Mouse (Mus musculus) adrenal gland, postnatal 14 days (tissue): Measurements from ENCODE around the gene Hes5. TPM values are rescaled to one million over a fixed set of nuclear protein-coding genes. Genes with fewer than 3 reads are reported as not detected.

Experiments
- DNase-seq: peaks from one replicate; pipeline ENCODE4 v3.0.0; 2021; ENCODE audit warnings: mixed read lengths
- total RNA-seq: library from RNA; stranded (reverse); gene quantifications from 2 replicates; pipeline ENCODE4 v1.2.3, GENCODE M21; 2021

The Hes5 gene
- total RNA-seq, 1 experiment from 2014 or later: not detected

- no peak for DNase-seq
Observed at GRCm38 (mm10) chr4:154942632-154943322, 17.9 kb upstream of the Hes5 start.

DNA sequence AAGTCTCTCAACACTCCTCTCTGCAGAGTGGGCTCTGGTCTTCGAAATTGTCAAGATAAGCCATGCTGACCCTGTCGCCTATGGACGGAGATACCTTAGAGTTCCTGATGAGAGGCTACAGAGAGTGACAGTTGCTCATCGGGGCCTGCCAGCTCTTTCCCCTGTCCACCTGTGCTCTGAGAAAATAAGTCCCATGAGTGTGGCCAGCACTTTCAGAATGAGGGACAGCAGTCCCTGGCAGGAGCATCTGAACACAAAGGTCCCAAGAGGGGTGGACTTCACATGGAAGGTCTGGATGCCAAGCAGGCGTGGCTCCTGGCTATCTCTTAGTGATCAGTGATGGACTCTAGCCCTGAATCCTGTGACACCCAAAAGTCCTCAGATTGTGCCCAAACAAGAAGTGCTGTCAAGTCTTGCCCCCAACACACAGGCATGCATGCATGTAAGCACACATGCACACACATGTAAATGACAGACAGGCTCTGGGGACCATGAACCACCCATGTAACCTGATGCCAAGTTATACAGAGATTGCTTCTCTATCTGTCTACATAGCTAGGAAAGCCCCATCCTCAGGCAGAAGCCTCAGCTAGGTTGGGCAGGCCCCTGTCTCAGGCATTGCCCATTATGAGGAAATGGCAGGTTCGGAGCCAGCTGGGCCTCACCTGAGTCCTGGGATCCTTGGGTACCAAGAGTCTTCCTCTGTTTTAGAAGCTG lies 17.2 kb upstream of the Hes5 start:
- DNase-seq: no peak

DNA sequence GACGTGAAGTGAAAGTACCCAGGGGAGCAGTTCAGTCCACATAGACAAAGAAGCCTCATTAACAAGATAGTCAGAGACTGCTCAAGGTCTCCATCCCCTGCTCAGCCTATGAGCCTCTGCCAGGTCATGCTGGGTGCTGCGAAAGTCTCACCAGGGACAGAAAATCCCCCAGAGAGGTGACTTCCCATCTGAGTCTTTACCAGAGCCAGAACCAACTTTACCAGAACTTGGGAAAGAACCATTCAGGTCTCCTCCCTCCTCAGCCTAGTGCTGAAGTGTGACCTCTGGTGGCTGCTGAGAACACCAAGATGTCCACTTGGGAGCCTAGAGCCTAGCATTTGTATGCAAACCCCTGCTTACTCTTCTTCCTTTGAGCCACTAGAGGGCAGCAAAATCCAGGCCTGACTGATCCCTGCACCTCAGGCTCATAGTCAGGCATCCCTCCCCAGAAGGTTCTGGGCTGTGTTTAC lies 16.6 kb upstream of the Hes5 start:
- DNase-seq: peak; percentile 89

GRCm38 (mm10) chr4:154946319-154946718 lies 14.4 kb upstream of the Hes5 start:
- DNase-seq: peak; percentile 81

GRCm38 (mm10) chr4:154948066-154948939 lies 12.4 kb upstream of the Hes5 start:
- no peak for DNase-seq

DNA sequence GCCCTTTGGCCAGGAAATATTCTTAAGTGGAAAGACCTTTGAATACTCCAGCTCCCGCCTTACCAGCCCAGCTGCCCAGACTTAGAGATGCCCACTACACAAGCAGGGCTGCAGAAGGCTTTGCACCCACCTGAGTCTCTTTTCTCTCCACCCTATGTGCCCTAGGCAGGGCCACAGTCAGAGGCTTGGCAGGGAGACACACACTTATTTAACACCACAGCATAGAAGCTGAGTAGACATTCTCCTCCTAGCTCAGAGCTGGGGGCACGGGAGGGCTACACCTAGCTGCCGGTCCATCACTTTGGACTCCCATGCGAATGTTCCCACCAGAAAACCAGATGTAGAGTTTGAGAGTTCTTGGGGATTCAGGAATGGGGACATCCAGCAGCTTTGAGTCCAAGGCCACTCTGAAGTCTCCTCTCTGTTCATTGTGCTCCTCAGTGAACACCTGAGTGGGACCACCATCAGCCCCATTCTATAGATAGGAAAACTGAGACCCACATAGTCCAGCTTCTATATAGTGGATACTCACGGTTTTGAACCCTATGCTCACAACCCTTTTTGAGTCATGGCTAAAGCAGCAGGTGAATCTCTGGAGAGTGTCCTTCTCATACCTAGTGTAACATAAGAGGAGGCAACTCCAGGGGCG lies 11.7 kb upstream of the Hes5 start:
- no peak for DNase-seq

DNA sequence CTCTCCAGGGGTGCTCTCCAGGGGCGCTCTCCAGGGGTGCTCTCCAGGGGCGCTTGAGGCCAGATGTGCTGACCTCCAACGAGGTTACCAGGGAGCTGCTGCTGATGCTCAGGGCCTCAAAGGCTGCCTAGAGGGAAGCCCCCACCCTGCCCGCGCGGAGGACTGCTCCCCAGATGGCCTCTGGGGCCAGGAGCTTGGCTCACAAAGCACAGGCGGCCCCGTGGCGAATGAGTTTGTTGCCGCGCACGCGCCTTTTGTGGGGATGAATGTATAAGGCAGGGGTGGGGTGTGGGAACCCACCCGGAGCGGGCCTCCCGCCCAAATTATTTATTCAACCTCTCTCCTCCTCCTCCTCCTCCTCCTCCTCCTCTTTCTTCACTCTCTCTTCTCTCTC lies 11.1 kb upstream of the Hes5 start:
- peak; percentile 3 for DNase-seq

DNA sequence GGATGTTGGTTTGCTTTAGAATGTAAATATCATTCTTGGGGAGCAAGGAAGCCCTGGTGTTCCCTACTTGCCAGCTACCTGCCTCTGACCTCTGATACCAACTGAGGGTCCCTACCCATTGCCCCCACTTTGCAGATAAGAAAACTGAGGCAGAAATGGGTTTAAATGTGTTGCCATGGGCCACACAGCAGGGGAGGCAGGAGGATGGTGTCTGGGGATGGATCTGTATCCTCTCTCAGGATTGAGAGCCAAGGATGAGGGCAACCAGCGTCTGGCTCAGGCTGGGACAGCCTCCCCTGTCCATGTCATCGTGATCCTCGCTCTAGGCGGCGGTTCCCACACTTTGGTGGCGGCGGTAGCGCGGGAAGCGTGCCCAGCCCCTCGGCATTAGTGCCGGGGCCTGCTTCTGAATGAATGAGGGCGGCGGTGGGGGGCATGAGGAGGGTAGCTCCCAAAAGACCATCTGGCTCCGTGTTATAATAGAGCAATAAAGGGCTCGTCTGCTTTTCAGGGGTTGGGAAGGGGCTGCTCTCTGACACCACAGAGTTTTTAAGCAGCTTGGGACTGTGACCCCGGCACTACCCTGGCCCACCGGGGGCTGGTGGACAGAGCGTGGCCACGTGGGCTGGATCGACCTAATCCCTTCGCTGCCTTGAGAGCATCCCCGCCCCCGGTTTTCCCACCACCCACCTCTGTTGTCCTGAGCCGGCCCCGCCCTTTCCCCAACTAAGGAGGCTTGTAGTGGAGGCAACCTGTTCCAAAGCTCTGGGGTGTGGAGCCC lies 8.1 kb upstream of the Hes5 start:
- peak; percentile 2 for DNase-seq

- no peak for DNase-seq
Observed at GRCm38 (mm10) chr4:154956604-154957003, 4.1 kb upstream of the Hes5 start.

DNA sequence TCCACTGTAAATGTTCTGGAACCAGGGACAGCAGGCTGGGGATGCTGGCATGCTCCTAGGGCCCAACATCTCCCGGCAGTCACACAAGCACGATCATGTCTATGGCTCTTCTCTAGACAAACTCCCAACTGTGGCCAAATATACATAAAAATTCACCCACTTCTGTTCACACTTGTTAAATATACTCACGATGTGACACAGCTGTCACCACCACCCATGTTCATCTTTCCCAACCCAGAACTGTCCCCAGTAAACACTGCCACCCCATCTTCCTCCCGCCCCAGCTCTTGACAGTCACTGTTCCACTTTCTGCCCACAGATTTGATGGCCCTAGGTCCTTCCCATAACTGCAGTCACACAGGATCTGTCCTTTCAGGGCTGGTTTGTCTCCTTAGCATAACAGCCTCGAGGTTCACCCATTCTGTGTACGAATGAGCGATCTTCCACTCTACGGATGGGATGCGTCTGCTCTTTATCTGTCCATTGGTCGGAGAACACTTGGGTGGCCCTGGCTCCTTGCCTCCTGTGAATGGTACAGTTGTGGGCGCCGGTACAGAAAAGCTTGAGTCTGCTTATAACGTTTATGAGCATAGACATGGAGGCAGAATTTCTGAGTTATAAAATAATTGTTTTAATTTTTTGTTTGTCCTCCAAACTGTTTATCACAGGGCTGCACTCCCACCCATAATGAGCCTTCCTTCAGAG lies 3.3 kb upstream of the Hes5 start:
- DNase-seq: no peak

GRCm38 (mm10) chr4:154958171-154958570 lies 2.6 kb upstream of the Hes5 start:
- DNase-seq: no peak

DNA sequence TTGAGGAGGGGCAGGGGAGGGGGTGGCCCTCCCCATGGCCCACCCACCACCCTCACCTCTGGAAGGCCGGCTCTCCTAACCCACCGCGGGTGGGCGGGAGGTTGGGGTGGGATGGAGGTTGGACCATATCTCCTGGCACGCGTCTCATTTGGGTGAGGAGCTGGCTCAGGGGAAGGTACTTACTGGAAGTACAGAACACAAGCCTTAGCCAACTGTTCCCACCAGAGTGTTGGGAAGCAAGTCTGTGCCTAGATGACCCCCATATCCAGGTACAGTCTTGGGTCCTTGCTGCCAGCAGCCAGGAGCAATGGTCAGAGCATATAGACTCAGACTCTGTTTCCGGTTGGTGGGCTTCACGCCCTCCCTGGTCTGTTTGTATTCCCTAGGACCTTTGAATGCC lies 2.1 kb upstream of the Hes5 start:
- DNase-seq: no peak

GRCm38 (mm10) chr4:154960021-154960689 lies 568 bp upstream of the Hes5 start:
- no peak for DNase-seq

DNA sequence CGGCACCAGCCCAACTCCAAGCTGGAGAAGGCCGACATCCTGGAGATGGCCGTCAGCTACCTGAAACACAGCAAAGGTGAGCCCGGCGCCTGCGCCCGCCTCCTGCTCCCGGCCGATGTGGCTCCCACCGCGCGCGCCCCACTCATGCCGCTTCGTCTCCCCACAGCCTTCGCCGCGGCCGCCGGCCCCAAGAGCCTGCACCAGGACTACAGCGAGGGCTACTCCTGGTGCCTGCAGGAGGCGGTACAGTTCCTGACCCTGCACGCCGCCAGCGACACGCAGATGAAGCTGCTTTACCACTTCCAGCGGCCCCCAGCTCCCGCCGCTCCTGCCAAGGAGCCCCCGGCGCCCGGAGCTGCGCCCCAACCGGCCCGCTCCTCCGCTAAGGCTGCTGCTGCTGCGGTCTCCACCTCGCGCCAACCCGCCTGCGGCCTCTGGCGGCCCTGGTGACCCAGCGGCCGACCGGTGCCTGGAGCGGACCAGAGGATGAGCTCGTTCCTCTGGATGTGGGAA lies 559 bp downstream of the Hes5 start:
- DNase-seq: peak; percentile 60

- DNase-seq: no peak
Observed at GRCm38 (mm10) chr4:154961911-154962310, 1.2 kb downstream of the Hes5 start.

GRCm38 (mm10) chr4:154962683-154963082 lies 2.0 kb downstream of the Hes5 start:
- DNase-seq: no peak

GRCm38 (mm10) chr4:154963190-154963836 lies 2.6 kb downstream of the Hes5 start:
- no peak for DNase-seq

DNA sequence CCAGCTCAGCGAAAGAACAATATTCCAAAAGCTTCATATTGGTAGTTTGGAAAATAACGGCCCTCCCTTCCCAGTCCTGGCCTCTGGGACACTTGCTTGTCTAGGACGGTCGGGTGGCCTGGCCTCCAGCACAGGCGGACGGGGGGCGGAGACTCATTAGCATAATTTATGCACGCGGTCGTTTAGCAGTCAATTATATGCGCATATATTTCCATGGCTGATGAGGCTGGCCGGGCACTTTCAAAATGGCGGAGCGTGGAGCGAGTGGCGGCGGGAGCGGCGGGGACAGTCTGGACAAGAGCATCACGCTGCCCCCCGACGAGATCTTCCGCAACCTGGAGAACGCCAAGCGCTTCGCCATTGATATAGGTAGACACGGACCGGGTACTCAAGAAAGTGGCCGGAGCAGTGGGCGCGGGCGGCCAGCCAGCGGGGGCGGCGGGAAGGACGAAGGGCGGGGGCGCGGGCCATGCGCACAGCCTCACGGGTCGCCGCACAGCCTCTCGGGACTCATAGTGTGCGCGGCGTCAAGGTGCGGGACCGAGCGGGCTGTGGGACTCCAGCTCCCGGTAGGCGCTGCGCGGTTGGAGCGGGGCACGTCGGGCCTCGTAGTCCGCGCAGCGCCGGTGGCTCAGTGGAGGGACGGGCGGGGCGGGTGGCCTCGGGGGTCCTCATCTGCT lies 3.3 kb downstream of the Hes5 start, which contains the start of gene Pank4:
Pank4 (plus strand) TSS at position 223 of the 680 bp plus-strand sequence.
- peak; percentile 95 for DNase-seq
